Mouse (Mus musculus) small intestine, adult 2 months (tissue): ENCODE measurements around the gene Sval1. TPM values are rescaled to one million over a fixed set of nuclear protein-coding genes. Genes with fewer than 3 reads are reported as not detected.

Experiments
- H3K27ac ChIP-seq: fragments of 200-500 bp; 2 replicates; pipeline ENCODE4 v1.5.1; 2012; ENCODE audit warnings: low read depth, low read length, control low read depth, inconsistent platforms; ENCODE audit not compliant: insufficient read depth
- H3K27me3 ChIP-seq: fragments of 200-500 bp; 2 replicates; pipeline ENCODE4 v1.6.1; 2012; ENCODE audit warnings: mild to moderate bottlenecking, moderate library complexity, low read length, inconsistent platforms; ENCODE audit not compliant: control insufficient read depth, insufficient read depth
- H3K36me3 ChIP-seq: fragments of 200-500 bp; 2 replicates; pipeline ENCODE4 v1.6.1; 2012; ENCODE audit warnings: mild to moderate bottlenecking, low read length, control low read depth, inconsistent platforms; ENCODE audit not compliant: control insufficient read depth, insufficient read depth
- H3K4me1 ChIP-seq: fragments of 200-500 bp; 2 replicates; pipeline ENCODE4 v1.6.1; 2012; ENCODE audit warnings: low read length, inconsistent platforms, mixed read lengths; ENCODE audit not compliant: control insufficient read depth, insufficient read depth, insufficient read length
- H3K4me3 ChIP-seq: fragments of 200-500 bp; 2 replicates; pipeline ENCODE4 v1.5.1; 2012; ENCODE audit warnings: low read depth, mild to moderate bottlenecking, control low read depth, inconsistent platforms, low read length, moderate library complexity
- CTCF ChIP-seq: fragments of 200-500 bp; IDR thresholded peaks from 2 replicates; pipeline ENCODE4 v1.5.1; 2012; ENCODE audit warnings: low read depth, mild to moderate bottlenecking, control low read depth, inconsistent platforms, low read length, moderate library complexity, mixed read lengths; ENCODE audit not compliant: insufficient replicate concordance, insufficient read length; ENCODE audit errors: extremely low read depth
- POLR2A ChIP-seq: fragments of 200-500 bp; IDR thresholded peaks from 2 replicates; pipeline ENCODE4 v1.6.1; 2012; ENCODE audit warnings: low read depth, mild to moderate bottlenecking, control low read depth, inconsistent platforms, low read length, moderate library complexity
- WGBS: fragments of 180-500 bp; shearing (Covaris S2); methylation state at CpG from one replicate; pipeline ENCODE4 v1.1.7; 2018; 5-methylcytosine and 5-hydroxymethylcytosine counted together
- polyA plus RNA-seq: library from polyadenylated mRNA; depleted of rRNA; stranded (reverse); fragments of >200 nt; gene quantifications from 2 replicates; pipeline ENCODE4 v1.2.3, GENCODE M21; 2012; rRNA removed

Gene Sval1
- polyA plus RNA-seq: not detected in 2 replicates

- no peaks in the 10 kb centered on the region for H3K27me3 ChIP-seq
- no peak for TF ChIP-seq POLR2A
- TF ChIP-seq CTCF: no peak
- WGBS: 76% methylated on average over 1 of the region's 1 CpGs
- no peak within 1 kb of the TSS for H3K4me3 ChIP-seq
- no peaks in the 10 kb centered on the region for H3K36me3 ChIP-seq
- no peaks in the 10 kb centered on the region for H3K4me1 ChIP-seq
- no peak within 1 kb of the TSS for H3K27ac ChIP-seq
Measured at GRCm38 (mm10) chr6:41951330-41951729, at the start of gene Sval1. TSS of gene Sval1 (plus strand) at chr6:41951630.

GRCm38 (mm10) chr6:41911625-41912024 lies 39.8 kb upstream of the Sval1 start:
- H3K27me3 ChIP-seq: no peaks in the 10 kb centered on the region
- H3K4me3 ChIP-seq: no peak overlapping the region
- WGBS: 88% methylated on average over 5 of the region's 5 CpGs
- TF ChIP-seq POLR2A: no peak
- TF ChIP-seq CTCF: no peak
- no peaks in the 10 kb centered on the region for H3K36me3 ChIP-seq
- H3K4me1 ChIP-seq: no peaks in the 10 kb centered on the region
- H3K27ac ChIP-seq: no peak overlapping the region

- Histone ChIP-seq H3K4me1 (no peaks in the 10 kb centered on the region), H3K27ac (no peak overlapping the region), H3K27me3 (no peaks in the 10 kb centered on the region), H3K36me3 (no peaks in the 10 kb centered on the region), H3K4me3 (no peak overlapping the region)
- TF ChIP-seq POLR2A (no peak), CTCF (no peak)
- 88% methylated on average over 2 of the region's 2 CpGs for WGBS
Measured at GRCm38 (mm10) chr6:41914883-41915282, 36.5 kb upstream of the Sval1 start.

- TF ChIP-seq CTCF (no peak), POLR2A (no peak)
- H3K4me1 ChIP-seq: no peaks in the 10 kb centered on the region
Measured at GRCm38 (mm10) chr6:41967840-41968239, 16.4 kb downstream of the Sval1 start, which contains the start of gene Sval3. TSS of gene Sval3 (plus strand) at chr6:41968140.

More at GRCm38 (mm10) chr6:41967840-41968239, 16.4 kb downstream of the Sval1 start, which contains the start of gene Sval3:
- 60% methylated on average over 1 of the region's 1 CpGs for WGBS
- no peaks in the 10 kb centered on the region for H3K36me3 ChIP-seq
- H3K27ac ChIP-seq: no peak within 1 kb of the TSS
- H3K4me3 ChIP-seq: no peak within 1 kb of the TSS
- no peaks in the 10 kb centered on the region for H3K27me3 ChIP-seq

Other genes starting within 250 kb of the Sval1 start
- gene Kel, start 247.3 kb upstream of the Sval1 start, polyA plus RNA-seq: 0.10 TPM in 1 of 2 replicates, not detected in the other
- not detected in 2 replicates for gene Olfr459, start 176.5 kb upstream of the Sval1 start, polyA plus RNA-seq
- not detected in 2 replicates for gene Pip, start 104.1 kb upstream of the Sval1 start, polyA plus RNA-seq
- gene Sval2, start 98.6 kb upstream of the Sval1 start, polyA plus RNA-seq: not detected in 2 replicates
- not detected in 2 replicates for gene Sval3, start 16.5 kb downstream of the Sval1 start, polyA plus RNA-seq
- gene Sva, start 86.8 kb downstream of the Sval1 start, polyA plus RNA-seq: not detected in 2 replicates
- gene Tas2r139, start 189.3 kb downstream of the Sval1 start, polyA plus RNA-seq: not detected in 2 replicates